Mouse (Mus musculus) megakaryocyte, embryonic 14.5 days (primary cell): ENCODE results near the gene Eefsec.

Experiments
- FLI1 ChIP-seq: IDR thresholded peaks from 2 replicates; pipeline ENCODE4 v1.6.1; 2012; ENCODE audit warnings: low read length, inconsistent platforms, mixed read lengths
- GATA1 ChIP-seq: IDR thresholded peaks from 3 replicates; pipeline ENCODE4 v1.6.1; 2012; ENCODE audit warnings: mixed read lengths, low read length, inconsistent platforms, borderline replicate concordance

- TF ChIP-seq GATA1 (no peak), FLI1 (no peak)
Measured at GRCm38 (mm10) chr6:88352541-88352940, 93.8 kb downstream of the Eefsec start.
